Mouse (Mus musculus): ENCODE data around the gene Cul4b. TPM values are rescaled to one million over a fixed set of nuclear protein-coding genes. Genes with fewer than 3 reads are reported as not detected.
"Not testable (repeated sequence)": the region's sequence is repeated elsewhere in the genome, so short reads cannot be mapped to it uniquely, and the experiment has no call there.

The Cul4b gene
- polyA plus RNA-seq, 1 experiment, result 2.9 TPM

DNA sequence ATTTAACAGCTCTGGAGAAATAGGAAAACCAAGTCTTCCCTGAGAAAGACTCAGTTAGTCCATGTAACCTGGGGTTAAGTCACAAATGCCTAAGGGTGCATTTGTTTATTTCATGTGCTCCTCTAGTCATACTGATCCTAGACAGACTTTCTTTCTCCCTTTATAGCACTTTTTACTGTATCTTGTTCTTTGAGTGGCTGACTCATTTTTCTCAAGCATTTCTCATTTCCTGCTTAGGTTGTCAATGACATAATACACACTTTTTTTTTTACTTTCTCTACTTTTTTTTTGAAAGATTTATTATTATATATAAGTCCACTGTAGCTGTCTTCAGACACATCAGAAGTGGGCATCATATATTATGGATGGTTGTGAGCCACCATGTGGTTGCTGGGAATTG, 22.7 kb downstream of the Cul4b start:
- H3K36me3 ChIP-seq (ENCODE audit: control insufficient read depth, insufficient read depth, low read length), result no peaks in the 10 kb centered on the region
- no peak overlapping the region for H3K4me3 ChIP-seq (ENCODE audit: extremely low read depth, insufficient read depth, insufficient read length)
- no peak for DNase-seq (ENCODE audit: low read depth in 1 of 2, low spot score in 2 of 2)
- H3K4me1 ChIP-seq (ENCODE audit: control insufficient read depth, insufficient read depth, insufficient read length), result no peaks in the 10 kb centered on the region
- no peak overlapping the region for H3K27ac ChIP-seq (ENCODE audit: insufficient read depth, low read length)
- no peaks in the 10 kb centered on the region for H3K27me3 ChIP-seq (ENCODE audit: control insufficient read depth, insufficient read depth, low read length)
- TF ChIP-seq CTCF (IDR thresholded peaks at IDR 0.05; ENCODE audit: extremely low read depth, insufficient read depth, insufficient read length, insufficient replicate concordance) (no peak), POLR2A (IDR thresholded peaks at IDR 0.05; ENCODE audit: low read depth, low read length) (no peak)

DNA sequence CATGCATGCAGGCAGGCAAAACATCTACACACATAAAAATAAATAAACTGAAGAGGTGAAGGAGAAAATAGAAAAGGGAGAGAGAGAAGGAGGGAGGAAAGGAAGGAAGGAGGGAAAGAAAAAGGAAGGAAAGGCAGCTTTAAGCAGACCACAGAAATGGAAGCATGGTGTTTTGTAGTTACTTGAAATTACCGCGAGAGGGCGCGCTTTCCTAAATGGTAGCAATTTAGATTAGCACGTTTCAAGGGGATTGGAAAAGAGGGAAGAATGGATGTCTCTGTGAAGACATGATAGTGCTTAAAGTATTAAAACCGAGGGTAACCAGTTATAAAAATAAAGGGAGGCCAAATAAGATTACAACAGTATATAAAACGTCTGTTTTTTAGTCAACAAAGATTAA, 61.4 kb downstream of the Cul4b start:
- TF ChIP-seq CTCF (IDR thresholded peaks at IDR 0.05; ENCODE audit: extremely low read depth, insufficient read depth, insufficient read length, insufficient replicate concordance) (no peak), POLR2A (IDR thresholded peaks at IDR 0.05; ENCODE audit: low read depth, low read length) (no peak)
- H3K27me3 ChIP-seq (ENCODE audit: control insufficient read depth, insufficient read depth, low read length), result no peaks in the 10 kb centered on the region
- no peaks in the 10 kb centered on the region for H3K4me1 ChIP-seq (ENCODE audit: control insufficient read depth, insufficient read depth, insufficient read length)
- H3K4me3 ChIP-seq (ENCODE audit: extremely low read depth, insufficient read depth, insufficient read length), result no peak overlapping the region
- no peaks in the 10 kb centered on the region for H3K36me3 ChIP-seq (ENCODE audit: control insufficient read depth, insufficient read depth, low read length)
- DNase-seq (ENCODE audit: low read depth in 1 of 2, low spot score in 2 of 2), result peak in 1 of 2 experiments; percentile 6
- no peak overlapping the region for H3K27ac ChIP-seq (ENCODE audit: insufficient read depth, low read length)
- 3% methylated on average over 7 of the region's 7 CpGs for WGBS

DNA sequence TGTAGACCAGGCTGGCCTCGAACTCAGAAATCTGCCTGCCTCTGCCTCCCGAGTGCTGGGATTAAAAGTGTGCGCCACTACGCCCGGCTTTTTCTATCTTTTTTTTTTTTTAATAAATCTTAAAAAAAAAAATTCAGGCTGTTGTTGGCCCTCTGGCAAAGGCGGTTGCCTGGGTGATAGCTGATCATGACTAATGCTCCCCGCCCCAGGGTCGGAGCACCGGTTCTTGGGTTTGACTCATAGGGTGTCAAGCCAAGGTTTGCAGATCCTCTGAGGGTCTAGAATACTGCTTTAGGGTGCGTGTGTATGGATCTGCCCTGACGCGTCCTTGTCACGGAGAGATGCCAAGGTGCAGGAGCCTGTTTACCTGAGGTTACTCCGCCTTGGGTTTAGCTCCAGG, 71.2 kb downstream of the Cul4b start:
- no peak for DNase-seq (ENCODE audit: low read depth in 1 of 2, low spot score in 2 of 2)
- Histone ChIP-seq H3K36me3 (ENCODE audit: control insufficient read depth, insufficient read depth, low read length) (no peaks in the 10 kb centered on the region), H3K27me3 (ENCODE audit: control insufficient read depth, insufficient read depth, low read length) (no peaks in the 10 kb centered on the region), H3K4me1 (ENCODE audit: control insufficient read depth, insufficient read depth, insufficient read length) (no peaks in the 10 kb centered on the region), H3K27ac (ENCODE audit: insufficient read depth, low read length) (no peak overlapping the region), H3K4me3 (ENCODE audit: extremely low read depth, insufficient read depth, insufficient read length) (no peak overlapping the region)
- 87% methylated on average over 14 of the region's 14 CpGs for WGBS
- TF ChIP-seq POLR2A (IDR thresholded peaks at IDR 0.05; ENCODE audit: low read depth, low read length) (no peak), CTCF (IDR thresholded peaks at IDR 0.05; ENCODE audit: extremely low read depth, insufficient read depth, insufficient read length, insufficient replicate concordance) (no peak)

DNA sequence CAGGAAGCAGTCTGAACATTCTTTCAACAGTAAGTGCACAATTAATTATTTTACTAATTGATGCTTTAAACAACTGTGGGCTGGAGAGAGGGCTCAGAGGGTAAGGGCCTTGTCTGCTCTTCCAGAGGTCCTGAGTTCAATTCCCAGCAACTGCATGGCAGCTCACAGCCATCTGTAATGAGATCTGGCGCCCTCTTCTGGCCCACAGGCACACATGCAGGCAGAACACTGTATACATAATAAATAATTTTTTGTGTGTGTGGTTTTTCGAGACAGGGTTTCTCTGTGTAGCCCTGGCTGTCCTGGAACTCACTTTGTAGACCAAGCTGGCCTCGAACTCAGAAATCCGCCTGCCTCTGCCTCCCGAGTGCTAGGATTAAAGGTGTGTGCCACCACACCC, 73.8 kb downstream of the Cul4b start:
- not testable (repeated sequence) for H3K27me3 ChIP-seq (ENCODE audit: control insufficient read depth, insufficient read depth, low read length); H3K27ac ChIP-seq (ENCODE audit: insufficient read depth, low read length); H3K4me3 ChIP-seq (ENCODE audit: extremely low read depth, insufficient read depth, insufficient read length); H3K36me3 ChIP-seq (ENCODE audit: control insufficient read depth, insufficient read depth, low read length); H3K4me1 ChIP-seq (ENCODE audit: control insufficient read depth, insufficient read depth, insufficient read length); DNase-seq (ENCODE audit: low read depth in 1 of 2, low spot score in 2 of 2)
- 69% methylated on average over 5 of the region's 5 CpGs for WGBS

DNA sequence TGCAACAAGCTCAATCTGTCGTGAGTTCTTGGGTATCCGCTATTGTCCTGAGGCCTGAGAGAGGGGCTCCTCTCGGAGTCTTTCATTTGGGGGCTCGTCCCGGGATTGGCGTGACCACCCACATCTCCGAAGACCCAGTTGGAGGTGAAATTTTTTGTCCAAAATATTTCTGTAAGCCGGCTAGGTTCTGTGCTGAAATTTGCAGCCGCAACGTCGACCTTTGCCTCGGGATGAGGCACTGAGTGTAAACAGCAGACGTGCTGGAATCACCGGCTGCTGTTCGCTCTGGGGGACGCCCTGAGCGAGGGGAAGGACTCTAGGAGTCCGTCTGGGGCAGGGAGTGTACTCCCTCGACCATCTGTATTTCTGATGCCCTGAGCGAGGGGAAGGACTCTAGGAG, 90.5 kb downstream of the Cul4b start:
- not testable (repeated sequence) for H3K27ac ChIP-seq (ENCODE audit: insufficient read depth, low read length); H3K4me3 ChIP-seq (ENCODE audit: extremely low read depth, insufficient read depth, insufficient read length); H3K27me3 ChIP-seq (ENCODE audit: control insufficient read depth, insufficient read depth, low read length); H3K36me3 ChIP-seq (ENCODE audit: control insufficient read depth, insufficient read depth, low read length); H3K4me1 ChIP-seq (ENCODE audit: control insufficient read depth, insufficient read depth, insufficient read length); DNase-seq (ENCODE audit: low read depth in 1 of 2, low spot score in 2 of 2)
- 46% methylated on average over 20 of the region's 20 CpGs for WGBS

Other genes with a start within 250 kb of the Cul4b start
- 15.5 and 17.6 TPM in 2 replicates for gene Lamp2, start 119.7 kb downstream of the Cul4b start, polyA plus RNA-seq (2012; rRNA removed)
- 2.2 and 3.4 TPM in 2 replicates for gene Mcts1, start 24.4 kb upstream of the Cul4b start, polyA plus RNA-seq (2012; rRNA removed)
- gene C1galt1c1, start 58.9 kb upstream of the Cul4b start, polyA plus RNA-seq (2012; rRNA removed), result 1.8 and 2.3 TPM in 2 replicates
- gene 6030498E09Rik, start 196.5 kb upstream of the Cul4b start, polyA plus RNA-seq (2012; rRNA removed), result not detected in 2 replicates

All from spleen, adult 2 months (tissue).